Comparison of ENCODE assay signal across 20 mouse cellular contexts in the genomic region with DNA sequence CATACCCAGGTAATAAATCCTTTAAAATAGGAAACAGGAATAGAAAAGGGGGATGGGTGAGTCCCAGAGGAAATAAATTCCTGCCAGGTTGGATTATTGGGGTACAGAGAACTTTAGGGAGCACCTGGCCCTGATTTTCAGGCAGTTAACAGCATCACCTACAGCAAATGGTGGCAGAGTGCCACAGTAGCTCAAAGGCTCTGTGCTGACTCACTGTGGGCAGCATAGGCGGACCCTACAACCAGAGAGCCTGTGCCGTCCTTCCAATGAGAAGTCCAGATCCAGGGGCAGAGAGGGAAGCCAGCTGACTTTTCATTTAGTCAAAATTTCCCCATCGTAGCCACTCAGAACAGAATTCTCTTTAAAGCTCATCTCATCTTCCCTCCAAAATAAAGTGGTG. TPM values are rescaled to one million over a fixed set of nuclear protein-coding genes. Genes with fewer than 3 reads are reported as not detected.
DNase-seq lines count a peak whose midpoint lies in the region; ATAC-seq and TF ChIP-seq lines count a peak whose summit lies in the region.
"Had no signal": no experiment of that assay in that cellular context is flagged by ENCODE, and none has a peak within 500 bp of the region (broad histone marks: within the 10 kb centered on the region; RNA-seq: fewer than 3 reads in every experiment).

No protein-coding gene starts in this region.

- H3K9ac ChIP-seq in stomach, postnatal 0 days (ENCODE audit: low read length): no peak overlapping the region
- H3K9ac ChIP-seq in forebrain, postnatal 0 days: no peak overlapping the region
- H3K9ac ChIP-seq: embryonic facial prominence, embryonic 15.5 days; hindbrain, embryonic 13.5 days; liver, postnatal 0 days had no signal

- peak; percentile 20 for DNase-seq in adrenal gland, postnatal 25 days
- no peak for DNase-seq in adrenal gland, adult 18-20 months (ENCODE audit: low spot score in 2 of 2)
- DNase-seq in layer of hippocampus, adult 2 months (ENCODE audit: low spot score in 2 of 2): no peak
- DNase-seq in layer of hippocampus, postnatal 25 days (ENCODE audit: extremely low spot score in 1 of 2, low spot score in 1 of 2): no peak
- DNase-seq in forelimb bud, embryonic 11.5 days (ENCODE audit: low read depth, low spot score): peak; percentile 16
- peak; percentile 48 for DNase-seq in stomach, postnatal 0 days (ENCODE audit: low spot score)
- DNase-seq in forebrain, postnatal 0 days: no peak
- no peak for DNase-seq in right cerebral cortex, postnatal 14 days
- DNase-seq: cerebellum, postnatal 10 days; embryo, embryonic 11 days; gastrocnemius, postnatal 25 days; kidney, postnatal 25 days; liver, postnatal 0 days; lung, postnatal 14 days; spleen, adult 18-20 months; thymus, adult 2 months had no signal

- no peaks in the 10 kb centered on the region for H3K27me3 ChIP-seq in stomach, postnatal 0 days (ENCODE audit: control insufficient read depth, insufficient read depth, low read length)
- H3K27me3 ChIP-seq in forebrain, postnatal 0 days (ENCODE audit: insufficient read depth, low read length): no peaks in the 10 kb centered on the region; the same call in 1 of the 2 replicates
- H3K27me3 ChIP-seq: embryonic facial prominence, embryonic 15.5 days; hindbrain, embryonic 13.5 days had no signal

- no peaks in the 10 kb centered on the region for H3K36me3 ChIP-seq in stomach, postnatal 0 days (ENCODE audit: control insufficient read depth, insufficient read depth, low read length)
- no peaks in the 10 kb centered on the region for H3K36me3 ChIP-seq in forebrain, postnatal 0 days (ENCODE audit: insufficient read depth)
- H3K36me3 ChIP-seq: embryonic facial prominence, embryonic 15.5 days; hindbrain, embryonic 13.5 days had no signal

- 0 out of 2 replicates have a peak, but pooled peaks have one; percentile 36 for ATAC-seq in stomach, postnatal 0 days (ENCODE audit: low FRiP score, low TSS enrichment)
- no peak for ATAC-seq in forebrain, postnatal 0 days
- ATAC-seq: intestine, embryonic 16.5 days; liver, postnatal 0 days had no signal

- H3K27ac ChIP-seq in layer of hippocampus, adult 2 months: peak overlapping the region; percentile 69
- H3K27ac ChIP-seq in stomach, postnatal 0 days (replicated peaks): no peak overlapping the region
- no peak overlapping the region for H3K27ac ChIP-seq in forebrain, postnatal 0 days (ENCODE audit: low read depth, low read length)
- H3K27ac ChIP-seq: embryonic facial prominence, embryonic 15.5 days; hindbrain, embryonic 13.5 days had no signal

- H3K9me3 ChIP-seq in stomach, postnatal 0 days (ENCODE audit: control insufficient read depth, low read length): no peaks in the 10 kb centered on the region
- no peaks in the 10 kb centered on the region for H3K9me3 ChIP-seq in forebrain, postnatal 0 days (ENCODE audit: low read length)
- H3K9me3 ChIP-seq: embryonic facial prominence, embryonic 15.5 days; hindbrain, embryonic 13.5 days had no signal

- H3K4me2 ChIP-seq in stomach, postnatal 0 days (replicated peaks; ENCODE audit: low read depth): no peak overlapping the region
- H3K4me2 ChIP-seq in forebrain, postnatal 0 days (ENCODE audit: low read depth): no peak overlapping the region
- H3K4me2 ChIP-seq: embryonic facial prominence, embryonic 15.5 days; hindbrain, embryonic 13.5 days; midbrain, embryonic 11.5 days had no signal

- H3K4me1 ChIP-seq in stomach, postnatal 0 days (replicated peaks; ENCODE audit: control insufficient read depth, insufficient read depth): peaks cover 3% of the 10 kb centered on the region; the same call in 1 of the 2 replicates
- no peaks in the 10 kb centered on the region for H3K4me1 ChIP-seq in forebrain, postnatal 0 days (ENCODE audit: insufficient read depth)
- H3K4me1 ChIP-seq: hindbrain, embryonic 13.5 days had no signal

- 72% methylated on average over 3 of the region's 3 CpGs for WGBS in stomach, postnatal 0 days
- 77% methylated on average over 3 of the region's 3 CpGs for WGBS in forebrain, postnatal 0 days

- no peak for TF ChIP-seq CTCF in layer of hippocampus, adult 2 months (conservative IDR thresholded peaks at IDR 0.05)
- TF ChIP-seq CTCF in stomach, postnatal 0 days (IDR thresholded peaks at IDR 0.05; ENCODE audit: low read depth): no peak
- TF ChIP-seq CTCF in forebrain, postnatal 0 days (IDR thresholded peaks at IDR 0.05; ENCODE audit: low read depth): no peak

- TF ChIP-seq EP300 in stomach, postnatal 0 days (optimal IDR thresholded peaks at IDR 0.05): no peak

- no peak overlapping the region for H3K4me3 ChIP-seq in layer of hippocampus, adult 2 months
- H3K4me3 ChIP-seq in stomach, postnatal 0 days (ENCODE audit: low read depth, low read length): no peak overlapping the region
- no peak overlapping the region for H3K4me3 ChIP-seq in forebrain, postnatal 0 days (ENCODE audit: low read depth, low read length)
- H3K4me3 ChIP-seq: embryonic facial prominence, embryonic 15.5 days; hindbrain, embryonic 13.5 days had no signal

RNA-seq across cellular contexts. Expression of gene Anxa4, which starts 16.2 kb away (rescaled TPM):
- 56.7 and 68.9 TPM in 2 replicates for total RNA-seq in adrenal gland, postnatal 25 days (2021)
- total RNA-seq in adrenal gland, adult 18-20 months (2021): 10 to 100 TPM; 76.0 to 82.7 TPM
- 1 to 10 TPM; 4.6 to 4.8 TPM for total RNA-seq in layer of hippocampus, adult 2 months (2021)
- 1 to 10 TPM; 4.8 to 6.2 TPM for total RNA-seq in layer of hippocampus, postnatal 25 days (2021)
- polyA plus RNA-seq in stomach, postnatal 0 days (2015; fragmentation: Nextera tagmentation; extraction: Ambion mirVana): 111 and 114 TPM in 2 replicates
- total RNA-seq in forebrain, postnatal 0 days (2014; rRNA removed): 3.8 and 4.0 TPM in 2 replicates
- polyA plus RNA-seq in forebrain, postnatal 0 days (2015; fragmentation: Nextera tagmentation; extraction: Ambion mirVana): 5.3 and 5.8 TPM in 2 replicates

RNA-seq across cellular contexts. Expression of gene Gmcl1, which starts 44.0 kb away (rescaled TPM):
- total RNA-seq in adrenal gland, postnatal 25 days (2021): 21.0 and 29.9 TPM in 2 replicates
- total RNA-seq in adrenal gland, adult 18-20 months (2021): 10 to 100 TPM; 11.9 to 17.8 TPM
- total RNA-seq in layer of hippocampus, adult 2 months (2021): 10 to 100 TPM; 28.3 to 31.5 TPM
- 10 to 100 TPM; 29.7 to 35.8 TPM for total RNA-seq in layer of hippocampus, postnatal 25 days (2021)
- polyA plus RNA-seq in stomach, postnatal 0 days (2015; fragmentation: Nextera tagmentation; extraction: Ambion mirVana): 11.6 and 14.0 TPM in 2 replicates
- 19.5 and 23.6 TPM in 2 replicates for total RNA-seq in forebrain, postnatal 0 days (2014; rRNA removed)
- 19.5 and 26.5 TPM in 2 replicates for polyA plus RNA-seq in forebrain, postnatal 0 days (2015; fragmentation: Nextera tagmentation; extraction: Ambion mirVana)

Comparison
In these comparisons a context has a peak if more than half of its experiments do, and no peak if none do; other contexts are left out.
1. DNase-seq: peak in adrenal gland, postnatal 25 days (single experiment), forelimb bud, embryonic 11.5 days (single experiment) and stomach, postnatal 0 days (single experiment); none in adrenal gland, adult 18-20 months (0 of 2), layer of hippocampus, adult 2 months (0 of 2), layer of hippocampus, postnatal 25 days (0 of 2), forebrain, postnatal 0 days (single experiment) and right cerebral cortex, postnatal 14 days (single experiment).